Mouse (Mus musculus) G1E-ER4 (cell line): ENCODE data around the gene Npas2. TPM values are rescaled to one million over a fixed set of nuclear protein-coding genes. Genes with fewer than 3 reads are reported as not detected.

Experiments
- GATA1 ChIP-seq: IDR thresholded peaks from one replicate; pipeline ENCODE4 v1.8.0; 2012; ENCODE audit warnings: low read length, inconsistent platforms
- polyA plus RNA-seq: library from polyadenylated mRNA; stranded (reverse); fragments of >175 nt; gene quantifications from 2 replicates; pipeline ENCODE4 v1.2.3, GENCODE M21; 2012

Npas2 gene
- polyA plus RNA-seq, result not detected in 2 replicates

GRCm38 (mm10) chr1:39192997-39193861, at the start of gene Npas2:
TSS of gene Npas2 (plus strand) at chr1:39193731.
- TF ChIP-seq GATA1, result no peak

- no peak for TF ChIP-seq GATA1
These were observed 36.8 kb upstream of the Npas2 start for GRCm38 (mm10) chr1:39156778-39157177.

- TF ChIP-seq GATA1, result no peak
These were observed 33.4 kb upstream of the Npas2 start for GRCm38 (mm10) chr1:39160167-39160566.

GRCm38 (mm10) chr1:39163077-39163476, 30.5 kb upstream of the Npas2 start:
- no peak for TF ChIP-seq GATA1

- no peak for TF ChIP-seq GATA1
These were observed 16.8 kb upstream of the Npas2 start for GRCm38 (mm10) chr1:39176690-39177089.

- TF ChIP-seq GATA1, result no peak
These were observed 16.3 kb upstream of the Npas2 start for GRCm38 (mm10) chr1:39177211-39177610.

GRCm38 (mm10) chr1:39179806-39180205, 13.7 kb upstream of the Npas2 start:
- TF ChIP-seq GATA1, result no peak

- no peak for TF ChIP-seq GATA1
These were observed 13.0 kb upstream of the Npas2 start for GRCm38 (mm10) chr1:39180517-39180916.

GRCm38 (mm10) chr1:39181901-39182300, 11.6 kb upstream of the Npas2 start:
- TF ChIP-seq GATA1, result no peak

- no peak for TF ChIP-seq GATA1
These were observed 7.7 kb upstream of the Npas2 start for GRCm38 (mm10) chr1:39185833-39186232.

- no peak for TF ChIP-seq GATA1
These were observed 6.7 kb upstream of the Npas2 start for GRCm38 (mm10) chr1:39186711-39187437.

- TF ChIP-seq GATA1, result no peak
These were observed 2.4 kb upstream of the Npas2 start for GRCm38 (mm10) chr1:39191122-39191521.

GRCm38 (mm10) chr1:39192460-39192996, 1.0 kb upstream of the Npas2 start:
- no peak for TF ChIP-seq GATA1

- no peak for TF ChIP-seq GATA1
These were observed 538 bp downstream of the Npas2 start for GRCm38 (mm10) chr1:39193862-39194675.

GRCm38 (mm10) chr1:39194959-39195358, 1.4 kb downstream of the Npas2 start:
- no peak for TF ChIP-seq GATA1
